Mouse (Mus musculus): ENCODE measurements around the gene Olfr1033. TPM values are rescaled to one million over a fixed set of nuclear protein-coding genes. Genes with fewer than 3 reads are reported as not detected.

Olfr1033 gene
- polyA plus RNA-seq, 1 experiment from 2014 or later = 0.07 TPM

Other genes starting within 250 kb of the Olfr1033 start
- not detected in 2 replicates for gene Olfr1014, start 247.9 kb upstream of the Olfr1033 start, polyA plus RNA-seq (2016; fragmentation: Nextera tagmentation; extraction: Ambion mirVana)
- not detected in 2 replicates for gene Olfr1015, start 238.6 kb upstream of the Olfr1033 start, polyA plus RNA-seq (2016; fragmentation: Nextera tagmentation; extraction: Ambion mirVana)
- not detected in 2 replicates for gene Olfr1016, start 218.1 kb upstream of the Olfr1033 start, polyA plus RNA-seq (2016; fragmentation: Nextera tagmentation; extraction: Ambion mirVana)
- gene Olfr1018, start 202.2 kb upstream of the Olfr1033 start, polyA plus RNA-seq (2016; fragmentation: Nextera tagmentation; extraction: Ambion mirVana) = not detected in 2 replicates
- gene Olfr1019, start 175.2 kb upstream of the Olfr1033 start, polyA plus RNA-seq (2016; fragmentation: Nextera tagmentation; extraction: Ambion mirVana) = not detected in 2 replicates
- gene Olfr1020, start 173.6 kb upstream of the Olfr1033 start, polyA plus RNA-seq (2016; fragmentation: Nextera tagmentation; extraction: Ambion mirVana) = not detected in 2 replicates
- gene Olfr1022, start 152.0 kb upstream of the Olfr1033 start, polyA plus RNA-seq (2016; fragmentation: Nextera tagmentation; extraction: Ambion mirVana) = not detected in 2 replicates
- not detected in 2 replicates for gene Olfr1023, start 135.0 kb upstream of the Olfr1033 start, polyA plus RNA-seq (2016; fragmentation: Nextera tagmentation; extraction: Ambion mirVana)
- gene Olfr1024, start 115.6 kb upstream of the Olfr1033 start, polyA plus RNA-seq (2016; fragmentation: Nextera tagmentation; extraction: Ambion mirVana) = not detected in 2 replicates
- gene Olfr1025-ps1, start 105.4 kb upstream of the Olfr1033 start, polyA plus RNA-seq (2016; fragmentation: Nextera tagmentation; extraction: Ambion mirVana) = not detected in 2 replicates
- not detected in 2 replicates for gene Olfr1026, start 99.1 kb upstream of the Olfr1033 start, polyA plus RNA-seq (2016; fragmentation: Nextera tagmentation; extraction: Ambion mirVana)
- not detected in 2 replicates for gene Olfr1028, start 70.2 kb upstream of the Olfr1033 start, polyA plus RNA-seq (2016; fragmentation: Nextera tagmentation; extraction: Ambion mirVana)
- gene Olfr1029, start 46.7 kb upstream of the Olfr1033 start, polyA plus RNA-seq (2016; fragmentation: Nextera tagmentation; extraction: Ambion mirVana) = not detected in 2 replicates
- not detected in 2 replicates for gene Olfr1030, start 41.4 kb upstream of the Olfr1033 start, polyA plus RNA-seq (2016; fragmentation: Nextera tagmentation; extraction: Ambion mirVana)
- not detected in 2 replicates for gene Olfr1031, start 30.3 kb upstream of the Olfr1033 start, polyA plus RNA-seq (2016; fragmentation: Nextera tagmentation; extraction: Ambion mirVana)
- gene Olfr1032, start 15.1 kb upstream of the Olfr1033 start, polyA plus RNA-seq (2016; fragmentation: Nextera tagmentation; extraction: Ambion mirVana) = not detected in 2 replicates
- gene Olfr1034, start 25.2 kb downstream of the Olfr1033 start, polyA plus RNA-seq (2016; fragmentation: Nextera tagmentation; extraction: Ambion mirVana) = not detected in 2 replicates
- gene Olfr1036, start 53.4 kb downstream of the Olfr1033 start, polyA plus RNA-seq (2016; fragmentation: Nextera tagmentation; extraction: Ambion mirVana) = not detected in 2 replicates
- gene Olfr1037, start 66.8 kb downstream of the Olfr1033 start, polyA plus RNA-seq (2016; fragmentation: Nextera tagmentation; extraction: Ambion mirVana) = not detected in 2 replicates
- not detected in 2 replicates for gene Olfr1039, start 115.3 kb downstream of the Olfr1033 start, polyA plus RNA-seq (2016; fragmentation: Nextera tagmentation; extraction: Ambion mirVana)
- not detected in 2 replicates for gene Olfr1040, start 126.1 kb downstream of the Olfr1033 start, polyA plus RNA-seq (2016; fragmentation: Nextera tagmentation; extraction: Ambion mirVana)
- gene Olfr1042, start 141.2 kb downstream of the Olfr1033 start, polyA plus RNA-seq (2016; fragmentation: Nextera tagmentation; extraction: Ambion mirVana) = not detected in 2 replicates
- not detected in 2 replicates for gene Olfr1043, start 146.9 kb downstream of the Olfr1033 start, polyA plus RNA-seq (2016; fragmentation: Nextera tagmentation; extraction: Ambion mirVana)
- not detected in 2 replicates for gene Olfr1044, start 157.2 kb downstream of the Olfr1033 start, polyA plus RNA-seq (2016; fragmentation: Nextera tagmentation; extraction: Ambion mirVana)
- not detected in 2 replicates for gene Olfr52, start 165.1 kb downstream of the Olfr1033 start, polyA plus RNA-seq (2016; fragmentation: Nextera tagmentation; extraction: Ambion mirVana)
- not detected in 2 replicates for gene Olfr1045, start 182.4 kb downstream of the Olfr1033 start, polyA plus RNA-seq (2016; fragmentation: Nextera tagmentation; extraction: Ambion mirVana)
- not detected in 2 replicates for gene Olfr1046, start 198.7 kb downstream of the Olfr1033 start, polyA plus RNA-seq (2016; fragmentation: Nextera tagmentation; extraction: Ambion mirVana)
- gene Olfr1047, start 210.8 kb downstream of the Olfr1033 start, polyA plus RNA-seq (2016; fragmentation: Nextera tagmentation; extraction: Ambion mirVana) = not detected in 2 replicates
- not detected in 2 replicates for gene Olfr1048, start 219.7 kb downstream of the Olfr1033 start, polyA plus RNA-seq (2016; fragmentation: Nextera tagmentation; extraction: Ambion mirVana)
- gene Olfr1049, start 237.7 kb downstream of the Olfr1033 start, polyA plus RNA-seq (2016; fragmentation: Nextera tagmentation; extraction: Ambion mirVana) = not detected in 2 replicates

All from liver, embryonic 12.5 days (tissue).